Mouse (Mus musculus): Measurements from ENCODE around the gene Lce3e. TPM values are rescaled to one million over a fixed set of nuclear protein-coding genes. Genes with fewer than 3 reads are reported as not detected.

The Lce3e gene
- polyA plus RNA-seq, 1 experiment from 2014 or later = not detected

DNA sequence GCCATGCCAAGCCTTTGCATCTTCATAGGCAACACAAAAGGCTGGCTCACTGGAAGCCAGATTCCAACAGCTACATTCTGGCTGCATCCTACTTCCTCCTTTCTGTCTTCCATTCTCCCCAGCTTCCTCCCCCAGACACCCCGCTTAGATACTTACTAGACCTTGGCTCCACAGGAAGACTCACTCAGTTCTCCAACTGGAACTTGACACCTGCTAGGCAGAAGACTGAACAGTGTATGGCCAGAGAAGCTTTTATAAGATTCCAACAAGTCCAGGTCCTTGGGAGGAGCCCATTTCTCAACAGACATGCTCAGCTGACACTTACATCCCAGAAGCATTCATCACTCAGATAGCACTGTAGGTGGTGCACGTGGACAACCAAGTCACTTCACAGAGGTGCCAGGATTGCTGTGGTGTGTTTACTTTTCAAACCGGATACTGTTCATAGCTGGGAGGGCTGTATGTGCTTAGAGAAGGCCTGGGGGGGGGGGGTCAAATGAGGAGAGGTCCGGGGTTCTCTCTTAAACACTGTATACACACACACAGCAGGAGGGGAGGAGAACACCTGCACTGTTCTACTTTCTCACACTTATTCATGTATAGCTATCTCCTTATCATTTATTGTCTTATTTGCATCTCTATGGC lies 48.7 kb downstream of the Lce3e start, which contains the start of gene Crct1:
Crct1 (minus strand) TSS at position 228 of the 645 bp plus-strand sequence.
- 43% methylated on average over 4 of the region's 4 CpGs for WGBS
- Histone ChIP-seq H3K9me3 (no peaks in the 10 kb centered on the region), H3K4me3 (peak within 1 kb of the TSS; percentile 65), H3K4me1 (0 out of 2 replicates have a peak, but pooled peaks cover 8% of the 10 kb centered on the region), H3K36me3 (no peaks in the 10 kb centered on the region), H3K27me3 (ENCODE audit: insufficient read depth, poor library complexity, severe bottlenecking) (peaks cover 21% of the 10 kb centered on the region), H3K27ac (peak within 1 kb of the TSS; percentile 73)
- DNase-seq (ENCODE audit: low spot score) = no peak

Other genes starting within 250 kb of the Lce3e start
- not detected in 2 replicates for gene Lce1f, start 246.7 kb upstream of the Lce3e start, polyA plus RNA-seq (2016; fragmentation: Nextera tagmentation; extraction: Ambion mirVana)
- gene Gm38119, start 228.0 kb upstream of the Lce3e start, polyA plus RNA-seq (2016; fragmentation: Nextera tagmentation; extraction: Ambion mirVana) = not detected in 2 replicates
- not detected in 2 replicates for gene Lce1g, start 214.7 kb upstream of the Lce3e start, polyA plus RNA-seq (2016; fragmentation: Nextera tagmentation; extraction: Ambion mirVana)
- gene Lce1h, start 202.0 kb upstream of the Lce3e start, polyA plus RNA-seq (2016; fragmentation: Nextera tagmentation; extraction: Ambion mirVana) = not detected in 2 replicates
- not detected in 2 replicates for gene Lce1i, start 188.2 kb upstream of the Lce3e start, polyA plus RNA-seq (2016; fragmentation: Nextera tagmentation; extraction: Ambion mirVana)
- not detected in 2 replicates for gene Lce1j, start 176.5 kb upstream of the Lce3e start, polyA plus RNA-seq (2016; fragmentation: Nextera tagmentation; extraction: Ambion mirVana)
- gene Lce1k, start 159.2 kb upstream of the Lce3e start, polyA plus RNA-seq (2016; fragmentation: Nextera tagmentation; extraction: Ambion mirVana) = not detected in 2 replicates
- gene Kprp, start 139.8 kb upstream of the Lce3e start, polyA plus RNA-seq (2016; fragmentation: Nextera tagmentation; extraction: Ambion mirVana) = not detected in 2 replicates
- gene Lce1l, start 115.8 kb upstream of the Lce3e start, polyA plus RNA-seq (2016; fragmentation: Nextera tagmentation; extraction: Ambion mirVana) = not detected in 2 replicates
- not detected in 2 replicates for gene 2310050C09Rik, start 96.8 kb upstream of the Lce3e start, polyA plus RNA-seq (2016; fragmentation: Nextera tagmentation; extraction: Ambion mirVana)
- not detected in 2 replicates for gene Lce3a, start 40.8 kb upstream of the Lce3e start, polyA plus RNA-seq (2016; fragmentation: Nextera tagmentation; extraction: Ambion mirVana)
- gene Lce3b, start 34.1 kb upstream of the Lce3e start, polyA plus RNA-seq (2016; fragmentation: Nextera tagmentation; extraction: Ambion mirVana) = not detected in 2 replicates
- not detected in 2 replicates for gene Lce3c, start 22.6 kb upstream of the Lce3e start, polyA plus RNA-seq (2016; fragmentation: Nextera tagmentation; extraction: Ambion mirVana)
- not detected in 2 replicates for gene Lce3d, start 9.7 kb upstream of the Lce3e start, polyA plus RNA-seq (2016; fragmentation: Nextera tagmentation; extraction: Ambion mirVana)
- gene Lce3f, start 25.2 kb downstream of the Lce3e start, polyA plus RNA-seq (2016; fragmentation: Nextera tagmentation; extraction: Ambion mirVana) = not detected in 2 replicates
- not detected in 2 replicates for gene Crct1, start 48.6 kb downstream of the Lce3e start, polyA plus RNA-seq (2016; fragmentation: Nextera tagmentation; extraction: Ambion mirVana)
- not detected in 2 replicates for gene Lce1m, start 52.0 kb downstream of the Lce3e start, polyA plus RNA-seq (2016; fragmentation: Nextera tagmentation; extraction: Ambion mirVana)
- not detected in 2 replicates for gene Gm4858, start 101.8 kb downstream of the Lce3e start, polyA plus RNA-seq (2016; fragmentation: Nextera tagmentation; extraction: Ambion mirVana)
- gene Crnn, start 177.7 kb downstream of the Lce3e start, polyA plus RNA-seq (2016; fragmentation: Nextera tagmentation; extraction: Ambion mirVana) = not detected in 2 replicates
- not detected in 2 replicates for gene Flg2, start 230.2 kb downstream of the Lce3e start, polyA plus RNA-seq (2016; fragmentation: Nextera tagmentation; extraction: Ambion mirVana)